Mouse (Mus musculus) spleen, adult 2 months (tissue): ENCODE data around the gene Synpo2.

Experiments used
- CTCF ChIP-seq: fragments of 200-500 bp; IDR thresholded peaks from 2 replicates; pipeline ENCODE4 v1.5.1; 2011; ENCODE audit warnings: mild to moderate bottlenecking, inconsistent platforms; ENCODE audit not compliant: insufficient read depth, insufficient read length, insufficient replicate concordance; ENCODE audit errors: extremely low read depth
- POLR2A ChIP-seq: fragments of 200-500 bp; IDR thresholded peaks from 2 replicates; pipeline ENCODE4 v1.6.1; 2011; ENCODE audit warnings: low read depth, low read length, inconsistent platforms

DNA sequence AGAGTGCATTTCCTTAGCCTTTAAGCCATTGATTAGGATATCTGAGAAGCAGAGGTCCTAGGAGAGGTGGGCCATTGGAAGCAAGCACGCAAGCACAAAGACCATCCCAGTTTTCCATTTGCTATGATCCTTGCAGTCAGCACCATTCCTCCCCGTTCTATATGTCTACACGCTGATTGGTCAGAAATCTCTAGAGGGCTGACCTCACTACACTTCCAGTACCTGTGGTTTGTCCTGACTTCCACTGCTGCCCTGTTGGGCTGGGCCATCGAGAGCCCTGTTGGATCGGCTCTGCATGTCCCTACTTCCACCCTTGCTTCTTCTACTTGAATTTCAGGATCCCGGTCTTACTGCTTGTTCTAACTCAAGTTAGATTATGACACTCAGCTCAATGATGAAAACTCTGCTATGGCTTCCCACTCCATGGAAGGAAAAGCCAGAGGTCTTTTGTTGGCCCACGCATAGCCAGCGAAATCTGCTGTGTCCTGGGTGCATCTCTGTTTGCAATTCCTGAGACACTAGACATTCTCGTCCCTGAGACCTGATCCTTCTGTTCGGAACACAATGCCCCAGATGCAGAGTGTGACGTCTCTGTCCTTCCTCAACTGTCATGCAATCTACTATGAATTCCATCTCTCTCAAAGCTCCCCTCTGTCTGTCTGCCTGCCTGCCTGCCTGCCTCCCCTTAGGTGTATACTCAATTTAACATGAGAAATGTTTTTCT is 146.5 kb downstream of the Synpo2 start:
- TF ChIP-seq CTCF: no peak
- TF ChIP-seq POLR2A: no peak
